In the genomic region with DNA sequence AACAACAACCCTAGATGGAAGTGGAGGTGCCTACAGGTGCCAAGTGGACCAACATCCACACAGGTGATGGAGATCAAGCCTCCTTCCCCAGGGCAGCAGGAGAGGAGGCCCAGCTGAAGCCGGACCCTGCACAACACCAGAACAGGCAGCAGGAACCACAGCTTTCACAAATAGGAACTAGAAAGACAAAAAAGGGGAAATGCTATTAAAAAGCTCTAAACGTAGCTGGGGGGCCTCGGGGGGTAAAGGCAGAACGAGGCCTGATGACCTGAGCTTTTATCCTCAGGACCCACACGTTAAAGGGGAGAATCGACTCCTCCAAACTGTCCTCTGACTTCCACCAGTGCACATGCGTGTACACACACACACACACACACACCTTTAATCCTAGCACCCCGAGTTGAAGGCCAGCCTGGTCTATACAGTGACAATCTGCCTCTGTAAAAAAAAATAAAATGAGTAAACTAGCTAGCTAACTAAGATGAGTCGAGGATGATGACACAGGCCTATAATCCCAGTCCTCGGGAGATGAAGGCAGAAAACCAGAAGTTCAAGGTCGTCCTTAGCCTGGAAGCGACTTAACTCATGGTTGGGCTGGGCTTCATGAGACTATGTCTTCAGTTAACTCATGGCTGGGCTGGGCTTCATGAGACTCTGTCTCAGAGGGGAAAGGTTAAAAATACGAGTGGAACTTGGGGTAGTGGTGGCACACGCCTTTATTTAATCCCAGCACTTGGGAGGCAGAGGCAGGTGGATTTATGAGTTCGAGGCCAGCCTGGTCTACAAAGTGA, we compare ENCODE assay signal across 24 mouse cellular contexts.
DNase-seq lines count a peak whose midpoint lies in the region; ATAC-seq and TF ChIP-seq lines count a peak whose summit lies in the region.
"Had no signal": no experiment of that assay in that cellular context is flagged by ENCODE, and none has a peak within 500 bp of the region (broad histone marks: within the 10 kb centered on the region; RNA-seq: fewer than 3 reads in every experiment).

No protein-coding gene starts in this region.

- H3K9me3 ChIP-seq in liver, postnatal 0 days (ENCODE audit: low read length): no peaks in the 10 kb centered on the region
- no peaks in the 10 kb centered on the region for H3K9me3 ChIP-seq in liver, embryonic 12.5 days (replicated peaks)
- H3K9me3 ChIP-seq: embryonic facial prominence, embryonic 12.5 days; hindbrain, embryonic 15.5 days; intestine, embryonic 15.5 days; limb, embryonic 12.5 days; midbrain, embryonic 13.5 days had no signal

- no peaks in the 10 kb centered on the region for H3K27me3 ChIP-seq in liver, postnatal 0 days (ENCODE audit: insufficient read depth, low read length)
- H3K27me3 ChIP-seq in liver, embryonic 12.5 days (replicated peaks): 0 out of 2 replicates have a peak, but pooled peaks cover 7% of the 10 kb centered on the region
- H3K27me3 ChIP-seq: embryonic facial prominence, embryonic 12.5 days; hindbrain, embryonic 15.5 days; intestine, embryonic 15.5 days had no signal

- no peak overlapping the region for H3K9ac ChIP-seq in liver, postnatal 0 days (replicated peaks)
- H3K9ac ChIP-seq in liver, embryonic 12.5 days: no peak overlapping the region
- H3K9ac ChIP-seq: embryonic facial prominence, embryonic 12.5 days; hindbrain, embryonic 15.5 days; intestine, embryonic 15.5 days; limb, embryonic 12.5 days; liver, embryonic 14.5 days; midbrain, embryonic 13.5 days had no signal

- no peak for TF ChIP-seq CTCF in liver, postnatal 0 days (IDR thresholded peaks at IDR 0.05; ENCODE audit: low read depth)

- H3K4me3 ChIP-seq in liver, postnatal 0 days (ENCODE audit: low read depth, low read length): no peak overlapping the region
- H3K4me3 ChIP-seq in liver, embryonic 12.5 days: no peak overlapping the region
- H3K4me3 ChIP-seq in brown adipose tissue, adult 24 weeks (ENCODE audit: insufficient read depth, low read depth, low read length): no peak overlapping the region
- H3K4me3 ChIP-seq: embryonic facial prominence, embryonic 12.5 days; erythroblast, embryonic 14.5 days; heart, adult 2 months; hindbrain, embryonic 15.5 days; intestine, embryonic 15.5 days; limb, embryonic 12.5 days; midbrain, embryonic 13.5 days had no signal

- H3K4me1 ChIP-seq in liver, postnatal 0 days (ENCODE audit: insufficient read depth): peaks cover 10% of the 10 kb centered on the region
- H3K4me1 ChIP-seq in liver, embryonic 12.5 days: peaks cover 38% of the 10 kb centered on the region
- no peaks in the 10 kb centered on the region for H3K4me1 ChIP-seq in brown adipose tissue, adult 24 weeks (ENCODE audit: control insufficient read depth, insufficient read depth, insufficient read length, low read length)
- H3K4me1 ChIP-seq: embryonic facial prominence, embryonic 12.5 days; intestine, embryonic 15.5 days; limb, embryonic 12.5 days had no signal

- WGBS in liver, postnatal 0 days (ENCODE audit: insufficient replicate concordance): 44% methylated on average over 15 of the region's 15 CpGs
- 36% methylated on average over 15 of the region's 15 CpGs for WGBS in liver, embryonic 12.5 days (ENCODE audit: insufficient replicate concordance)

- peak overlapping the region; percentile 55 for H3K27ac ChIP-seq in liver, postnatal 0 days (ENCODE audit: low read depth)
- no peak overlapping the region; the same call in 1 of the 2 replicates for H3K27ac ChIP-seq in liver, embryonic 12.5 days
- H3K27ac ChIP-seq in brown adipose tissue, adult 24 weeks (replicated peaks; ENCODE audit: low read depth, low read length): 0 out of 2 replicates have a peak overlapping the region, but pooled peaks have one; percentile 1
- H3K27ac ChIP-seq: embryonic facial prominence, embryonic 12.5 days; heart, adult 2 months; hindbrain, embryonic 15.5 days; intestine, embryonic 15.5 days; limb, embryonic 12.5 days; liver, embryonic 14.5 days; midbrain, embryonic 13.5 days had no signal

- H3K4me2 ChIP-seq in liver, postnatal 0 days (ENCODE audit: low read depth, low read length): no peak overlapping the region
- no peak overlapping the region for H3K4me2 ChIP-seq in liver, embryonic 12.5 days
- H3K4me2 ChIP-seq: embryonic facial prominence, embryonic 12.5 days; hindbrain, embryonic 15.5 days; intestine, embryonic 15.5 days; limb, embryonic 12.5 days; midbrain, embryonic 13.5 days had no signal

- no peaks in the 10 kb centered on the region for H3K36me3 ChIP-seq in liver, postnatal 0 days (replicated peaks; ENCODE audit: insufficient read depth, low read length)
- no peaks in the 10 kb centered on the region for H3K36me3 ChIP-seq in liver, embryonic 12.5 days
- H3K36me3 ChIP-seq: embryonic facial prominence, embryonic 12.5 days; hindbrain, embryonic 15.5 days; intestine, embryonic 15.5 days; limb, embryonic 12.5 days; midbrain, embryonic 13.5 days had no signal

- no peak for ATAC-seq in liver, postnatal 0 days
- no peak for ATAC-seq in liver, embryonic 12.5 days
- ATAC-seq: forebrain, embryonic 14.5 days; intestine, embryonic 15.5 days; midbrain, embryonic 13.5 days; Patski had no signal

- no peak for TF ChIP-seq EP300 in liver, postnatal 0 days (IDR thresholded peaks at IDR 0.05; ENCODE audit: low read depth)

- DNase-seq in liver, postnatal 0 days: no peak
- DNase-seq in B cell, adult 2 months: peak; percentile 41 to 46
- peak; percentile 26 to 68 for DNase-seq in spleen, postnatal 4 days (ENCODE audit: low spot score in 2 of 2)
- no peak for DNase-seq in cerebellum, adult 9-11 months
- DNase-seq in testis, postnatal 10 days (ENCODE audit: low spot score): no peak
- DNase-seq: cerebellum, adult 9-10 months; gastrocnemius, postnatal 14 days; heart, postnatal 4 days; kidney, adult 9 months; kidney, postnatal 25 days; lung, postnatal 14 days; thymus, postnatal 14 days had no signal

Comparison
In these comparisons a context has a peak if more than half of its experiments do, and no peak if none do; other contexts are left out.
1. DNase-seq: peak in B cell, adult 2 months (2 of 2) and spleen, postnatal 4 days (2 of 2); none in liver, postnatal 0 days (single experiment), cerebellum, adult 9-11 months (single experiment) and testis, postnatal 10 days (single experiment).